Mouse (Mus musculus): ENCODE measurements around the gene Rab1b.

DNA sequence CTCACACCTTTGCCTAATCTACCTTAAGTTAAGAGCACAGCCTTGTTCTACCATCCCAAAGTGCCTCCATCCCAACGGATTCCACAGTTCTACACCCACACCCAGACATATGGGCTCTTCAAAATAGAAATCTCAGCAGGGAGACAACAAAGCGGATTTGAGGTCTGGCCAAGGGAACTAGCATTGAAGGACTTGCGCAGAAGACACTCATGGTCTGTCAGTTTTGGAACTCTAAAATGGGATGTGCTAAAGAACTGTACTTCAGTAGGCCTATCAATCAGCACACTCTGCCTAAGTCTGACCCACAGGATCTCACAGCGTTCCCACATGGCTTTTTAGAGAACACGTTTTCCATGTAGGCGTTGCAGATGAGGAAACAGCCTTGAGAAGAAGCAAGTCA, 43.5 kb upstream of the Rab1b start:
- TF ChIP-seq CTCF (conservative IDR thresholded peaks at IDR 0.05; ENCODE audit: insufficient read depth, insufficient read length, low read depth, low read length) (no peak), POLR2A (IDR thresholded peaks at IDR 0.05; ENCODE audit: low read depth, low read length) (no peak)

All from kidney, adult 2 months (tissue).